In genomic region chr4:115831221-115831620, GRCm38 (mm10) we compare ENCODE assay signal across 24 mouse cellular contexts. TPM values are rescaled to one million over a fixed set of nuclear protein-coding genes. Genes with fewer than 3 reads are reported as not detected.
"Had no signal": no experiment of that assay in that cellular context is flagged by ENCODE, and none has a peak within 500 bp of the region (broad histone marks: within the 10 kb centered on the region; RNA-seq: fewer than 3 reads in every experiment).

No protein-coding gene starts in this region.

- H3K4me3 ChIP-seq: limb, embryonic 12.5 days; limb, embryonic 15.5 days; midbrain, embryonic 13.5 days; myocyte had no signal

- H3K36me3 ChIP-seq: midbrain, embryonic 13.5 days had no signal

- H3K9ac ChIP-seq: limb, embryonic 12.5 days; limb, embryonic 15.5 days; liver, embryonic 14.5 days; midbrain, embryonic 13.5 days had no signal

- H3K27ac ChIP-seq: limb, embryonic 12.5 days; limb, embryonic 15.5 days; liver, embryonic 14.5 days; midbrain, embryonic 13.5 days had no signal

- H3K27me3 ChIP-seq: limb, embryonic 15.5 days had no signal

- H3K9me3 ChIP-seq: limb, embryonic 12.5 days; limb, embryonic 15.5 days; midbrain, embryonic 13.5 days had no signal

- ATAC-seq: intestine, embryonic 16.5 days; midbrain, embryonic 13.5 days; midbrain, embryonic 16.5 days had no signal

- DNase-seq: kidney, adult 18-20 months; kidney, postnatal 14 days; left cerebral cortex, postnatal 4 days; lung, adult 18-20 months; lung, postnatal 14 days; lung, postnatal 4 days; thymus, adult 18-20 months; thymus, postnatal 36 days had no signal

RNA-seq across cellular contexts. Expression of gene Tex38, which starts 50.4 kb away (rescaled TPM):
- total RNA-seq: layer of hippocampus, adult 18-20 months; layer of hippocampus, postnatal 14 days; megakaryocyte-erythroid progenitor cell, adult 5-6 weeks; monocyte, adult 5-6 weeks had no signal
- polyA plus RNA-seq: myocyte; neural tube, embryonic 11.5 days; small intestine, adult 2 months had no signal

RNA-seq across cellular contexts. Expression of gene Kncn, which starts 53.0 kb away (rescaled TPM):
- total RNA-seq: megakaryocyte-erythroid progenitor cell, adult 5-6 weeks; monocyte, adult 5-6 weeks had no signal
- polyA plus RNA-seq: intestine, embryonic 16.5 days; limb, embryonic 12.5 days; limb, embryonic 15.5 days; lung, embryonic 16.5 days; myocyte; neural tube, embryonic 11.5 days; small intestine, adult 2 months; spleen, adult 2 months; stomach, embryonic 16.5 days had no signal
